Mouse (Mus musculus) megakaryocyte-erythroid progenitor cell, adult 5-6 weeks (primary cell): ENCODE measurements around the gene Tceal3. TPM values are rescaled to one million over a fixed set of nuclear protein-coding genes. Genes with fewer than 3 reads are reported as not detected.
"Not testable (repeated sequence)": the region's sequence is repeated elsewhere in the genome, so short reads cannot be mapped to it uniquely, and the experiment has no call there.

Experiments
- ATAC-seq: replicated peaks from 2 replicates; pipeline ENCODE4 v1.8.0; 2016; ENCODE audit warnings: mild to moderate bottlenecking, inconsistent platforms; ENCODE audit not compliant: severe bottlenecking, poor library complexity, low FRiP score, low TSS enrichment
- total RNA-seq, 2 experiments: library from RNA; stranded (forward) in 1 of 2; stranded (reverse) in 1 of 2; fragments of 200-1000, 215-1000 nt in 1 of 2; fragments of >200 nt in 1 of 2; fragmentation: Nextera tagmentation in 1 of 2; gene quantifications; 2 replicates each; pipeline ENCODE4 v1.2.3; 2014 to 2017

The Tceal3 gene
- total RNA-seq (2014; fragmentation: Nextera tagmentation) (9.2 and 12.2 TPM in 2 replicates), total RNA-seq (2017) (11.4 and 24.9 TPM in 2 replicates)

- no peak for ATAC-seq
Measured at GRCm38 (mm10) chrX:136590199-136590896, at the start of gene Tceal3. Tceal3 (plus strand) TSS chrX:136590842.

DNA sequence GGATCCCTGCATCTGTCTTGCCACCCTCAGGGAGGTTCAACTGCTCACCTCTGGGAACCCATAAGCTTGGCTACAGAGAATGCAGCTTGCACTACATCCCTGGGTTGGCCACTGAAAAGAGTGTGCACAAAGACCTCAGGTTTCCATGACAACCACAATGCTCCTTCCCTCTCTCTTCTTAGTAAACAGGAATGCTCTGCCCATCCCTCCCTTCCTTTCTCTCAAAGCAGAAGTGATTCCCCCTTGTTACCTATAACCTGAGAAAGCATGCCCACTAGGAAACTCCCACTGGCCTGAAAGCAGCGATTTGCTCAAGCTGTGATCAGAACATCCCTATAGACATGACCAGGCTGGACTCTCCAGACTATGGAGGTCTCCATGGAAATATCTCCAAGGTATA is 46.7 kb upstream of the Tceal3 start, which contains the start of gene Kir3dl2:
Kir3dl2 (minus strand) TSS at position 101 of the 400 bp plus-strand sequence.
- ATAC-seq, result not testable (repeated sequence)

GRCm38 (mm10) chrX:136569094-136569493 is 21.5 kb upstream of the Tceal3 start:
- not testable (repeated sequence) for ATAC-seq

DNA sequence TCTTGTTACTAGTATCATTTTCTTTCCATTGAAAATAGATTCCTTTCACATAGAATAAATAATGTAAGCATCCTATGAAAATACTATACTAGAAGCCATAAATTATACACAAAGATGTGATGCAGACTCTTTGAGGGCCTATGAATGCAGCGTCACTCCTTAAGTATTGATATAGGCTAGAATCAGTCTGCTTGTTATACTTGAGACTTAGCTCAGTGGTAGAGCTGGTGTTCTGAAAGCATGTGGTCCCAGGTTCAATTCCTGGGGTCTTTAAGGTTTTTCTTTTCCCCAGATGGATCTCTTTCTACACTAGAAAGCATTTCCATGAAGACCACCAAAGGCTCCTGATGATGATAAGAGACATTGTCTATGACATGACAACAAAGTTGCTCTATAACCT is 6.0 kb upstream of the Tceal3 start:
- ATAC-seq, result no peak

DNA sequence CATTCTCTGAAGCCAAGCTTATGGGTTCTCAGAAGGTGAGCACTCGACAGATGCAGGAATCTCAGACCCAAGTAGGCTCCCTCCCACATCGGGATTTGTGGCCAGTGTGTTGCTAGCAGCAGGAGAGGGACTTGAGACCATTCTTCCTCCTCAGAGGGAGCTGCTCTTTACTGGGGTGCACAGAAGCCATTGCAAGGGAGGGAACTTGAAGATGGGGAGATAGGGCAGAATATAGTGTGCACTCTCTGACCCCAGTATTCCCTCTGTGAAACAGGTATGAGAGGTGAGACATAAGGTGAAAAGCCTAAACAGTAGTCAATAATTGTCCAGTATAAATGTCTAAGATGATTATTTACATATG is 235 bp downstream of the Tceal3 start:
- no peak for ATAC-seq

- ATAC-seq, result 0 out of 2 replicates have a peak, but pooled peaks have one; percentile 63
Measured at GRCm38 (mm10) chrX:136599416-136599815, 8.8 kb downstream of the Tceal3 start.

GRCm38 (mm10) chrX:136606951-136607350 is 16.3 kb downstream of the Tceal3 start:
- no peak for ATAC-seq

- no peak for ATAC-seq
Measured at GRCm38 (mm10) chrX:136607395-136607794, 16.8 kb downstream of the Tceal3 start.

DNA sequence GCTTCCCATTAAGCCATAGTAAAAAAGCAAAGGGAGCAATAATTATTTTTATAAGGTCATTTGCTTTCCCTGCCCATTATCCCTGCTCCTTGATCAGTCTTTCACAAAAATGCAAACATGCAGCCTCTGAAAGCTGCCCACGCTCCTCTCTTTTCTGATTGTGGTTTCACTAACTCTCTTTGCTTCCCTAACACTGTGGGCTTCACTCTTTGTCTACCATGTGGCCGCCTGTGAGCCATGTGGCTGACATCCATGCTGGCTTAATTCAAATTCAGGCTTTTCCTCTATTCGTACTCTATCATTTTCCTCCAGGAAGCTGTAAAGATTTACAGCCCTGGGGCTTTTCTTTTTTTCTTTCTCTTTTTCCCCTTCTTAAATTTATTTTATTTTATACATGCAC is 20.7 kb downstream of the Tceal3 start:
- no peak for ATAC-seq

- ATAC-seq, result not testable (repeated sequence)
Measured at GRCm38 (mm10) chrX:136615889-136616288, 25.2 kb downstream of the Tceal3 start.

DNA sequence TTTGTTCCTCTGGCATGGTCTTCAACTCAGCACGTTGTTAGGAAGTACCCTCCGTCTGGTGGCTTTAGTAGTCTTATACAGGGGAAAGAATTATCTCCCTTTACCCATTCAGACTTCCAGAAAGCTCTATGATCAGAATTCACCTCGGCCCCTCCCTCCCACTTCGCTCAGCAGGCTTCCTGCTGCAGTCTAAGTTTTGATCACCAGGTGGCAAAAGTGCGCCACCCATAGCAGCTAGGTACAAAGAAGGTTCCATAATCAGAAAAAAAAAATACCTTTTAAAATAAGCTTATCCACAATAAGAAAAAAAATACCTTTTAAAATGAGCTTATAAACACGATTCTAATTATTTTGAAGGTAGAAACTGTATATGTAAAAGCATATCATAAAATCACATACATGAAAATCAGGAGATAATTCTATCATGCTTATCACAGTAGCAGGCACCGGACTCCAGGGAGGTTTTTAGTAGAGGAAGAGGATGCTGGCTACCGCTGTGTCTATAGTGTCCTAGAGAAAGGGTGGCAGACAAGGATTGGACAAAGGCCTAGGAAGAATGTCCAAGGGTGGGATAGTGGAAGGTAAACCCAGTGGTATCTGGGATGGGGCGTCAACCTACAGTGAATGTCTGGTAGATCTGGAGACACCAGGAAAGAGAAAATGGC is 34.4 kb downstream of the Tceal3 start:
- ATAC-seq, result peak; percentile 92

DNA sequence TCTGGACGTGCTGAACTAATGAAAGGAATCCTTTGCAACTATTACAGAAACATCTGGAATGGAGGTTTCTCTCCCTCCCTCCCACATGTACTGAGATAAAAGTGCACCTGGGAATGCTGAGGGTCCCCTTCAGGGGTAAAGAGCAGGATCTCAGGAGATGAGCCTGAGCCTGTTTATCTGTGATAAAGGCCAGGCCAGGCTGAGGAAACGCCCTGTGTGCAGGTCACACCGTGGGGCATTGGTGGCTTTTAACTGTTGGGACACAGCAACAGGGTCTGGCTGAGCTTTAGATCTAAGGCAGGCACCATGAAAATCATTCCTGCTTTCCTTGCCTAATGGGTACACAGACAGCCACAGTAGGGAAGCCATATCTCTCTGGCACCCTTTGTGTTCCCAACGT is 35.3 kb downstream of the Tceal3 start:
- ATAC-seq, result peak; percentile 80

DNA sequence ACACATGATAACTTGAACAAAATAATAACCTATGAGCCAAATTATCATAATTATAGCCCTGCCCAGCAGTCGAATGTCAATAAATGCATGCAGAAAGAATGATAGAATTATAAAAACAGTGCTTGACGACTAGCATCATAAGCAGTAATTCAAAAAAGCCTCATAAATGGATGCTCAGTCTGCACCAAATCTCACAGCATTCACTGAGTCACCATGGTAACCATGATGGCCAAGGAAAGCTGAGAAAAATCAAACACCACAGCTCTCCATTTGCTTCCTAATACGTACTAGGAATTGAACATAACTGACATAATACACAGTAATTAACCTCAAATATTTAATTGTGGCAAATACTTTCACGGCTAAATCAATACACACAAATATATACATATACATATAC is 44.5 kb downstream of the Tceal3 start:
- ATAC-seq, result no peak

DNA sequence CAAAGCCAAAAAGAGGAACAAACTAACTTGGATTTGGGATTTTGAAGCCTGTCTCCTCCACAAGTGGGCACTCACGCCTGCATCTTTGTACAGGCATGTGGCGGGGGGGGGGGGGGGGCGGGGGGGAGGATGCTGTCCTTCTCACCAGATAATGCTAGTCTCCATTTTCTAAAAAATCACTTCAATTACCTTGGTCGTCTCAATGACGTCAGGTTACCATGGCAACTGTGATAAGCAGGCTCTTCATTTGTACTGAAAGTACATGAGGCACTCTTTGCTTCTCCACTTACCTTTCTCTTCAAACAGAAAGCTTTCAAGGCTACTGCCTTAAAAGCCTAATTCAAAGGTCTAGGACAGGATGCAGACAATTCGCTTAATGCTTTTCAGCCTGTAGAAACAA is 49.1 kb downstream of the Tceal3 start:
- peak; percentile 80 for ATAC-seq

GRCm38 (mm10) chrX:136645857-136646256 is 55.2 kb downstream of the Tceal3 start:
- ATAC-seq, result not testable (repeated sequence)

DNA sequence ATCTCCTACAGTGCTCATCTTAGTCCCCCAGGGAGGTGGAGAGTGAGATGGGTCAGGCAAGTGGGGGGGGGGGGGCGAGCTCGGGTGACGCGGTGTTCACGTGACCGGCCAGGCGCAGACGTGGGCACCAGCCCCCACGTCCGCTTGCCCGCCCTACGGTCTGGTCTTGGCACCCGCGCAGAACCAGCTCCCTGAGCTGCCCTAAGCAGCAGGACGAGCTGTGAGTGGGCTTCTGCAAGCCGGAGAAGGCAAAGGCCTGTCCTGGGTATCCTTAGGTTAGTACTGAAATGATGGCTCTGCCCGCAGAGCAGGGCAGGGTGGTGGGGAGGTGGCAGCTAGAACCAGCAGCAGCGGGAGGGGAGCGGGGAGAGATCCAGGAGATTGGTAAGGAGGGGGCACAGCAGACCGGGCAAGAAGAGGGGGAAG is 75.7 kb downstream of the Tceal3 start:
- peak; percentile 80 for ATAC-seq

GRCm38 (mm10) chrX:136666762-136667464 is 76.3 kb downstream of the Tceal3 start:
- peak; percentile 61 for ATAC-seq

- ATAC-seq, result no peak
Measured at GRCm38 (mm10) chrX:136668794-136669193, 78.2 kb downstream of the Tceal3 start.

- peak; percentile 77 for ATAC-seq
Measured at GRCm38 (mm10) chrX:136680989-136681388, 90.3 kb downstream of the Tceal3 start.

DNA sequence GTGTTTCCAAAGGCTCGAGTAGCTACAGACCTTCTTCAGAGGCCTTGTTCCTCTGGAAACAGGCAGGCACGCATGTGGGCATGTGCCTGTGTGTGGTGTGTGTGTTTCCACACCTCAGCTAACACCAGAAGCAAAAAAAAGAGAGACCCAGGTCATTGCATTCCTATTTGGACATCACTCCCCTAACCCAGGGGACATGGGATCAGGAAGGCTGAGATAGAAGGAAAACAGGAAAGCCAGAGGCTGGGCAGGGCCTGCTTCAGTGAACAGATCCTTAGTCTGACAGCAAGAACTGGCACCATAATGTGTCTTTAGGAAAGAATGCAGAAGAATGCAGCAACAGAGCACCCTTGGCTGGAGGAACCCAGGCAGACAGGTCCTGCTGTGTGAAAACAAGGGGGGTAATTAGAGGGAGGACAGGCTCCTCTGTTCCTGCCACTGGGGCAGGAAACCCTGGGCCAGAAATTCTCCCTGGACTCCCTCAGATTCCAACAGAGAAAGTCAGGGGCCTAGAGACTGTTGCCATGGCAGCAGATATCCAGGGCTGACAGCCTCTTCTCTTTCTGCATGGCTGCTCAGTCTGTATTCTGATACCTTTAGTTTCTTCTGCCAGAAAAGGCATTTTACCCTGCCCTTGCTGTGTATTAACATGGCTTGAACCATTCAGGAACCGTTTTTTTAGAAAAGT is 101.1 kb downstream of the Tceal3 start:
- ATAC-seq, result not testable (repeated sequence)
